ENCODE assay signal across 23 mouse cellular contexts in genomic region chr9:50770011-50770410, GRCm38 (mm10). TPM values are rescaled to one million over a fixed set of nuclear protein-coding genes. Genes with fewer than 3 reads are reported as not detected.
"Had no signal": no experiment of that assay in that cellular context is flagged by ENCODE, and none has a peak within 500 bp of the region (broad histone marks: within the 10 kb centered on the region; RNA-seq: fewer than 3 reads in every experiment).

No protein-coding gene starts in this region.

- H3K9ac ChIP-seq: kidney, embryonic 15.5 days; midbrain, embryonic 13.5 days had no signal

- H3K27me3 ChIP-seq: kidney, embryonic 15.5 days; lung, embryonic 15.5 days; megakaryocyte, embryonic 14.5 days; midbrain, embryonic 13.5 days had no signal

- ATAC-seq: midbrain, embryonic 13.5 days; midbrain, embryonic 16.5 days had no signal

- H3K27ac ChIP-seq: kidney, embryonic 15.5 days; left cerebral cortex, adult 2 months; liver, embryonic 14.5 days; lung, embryonic 15.5 days; midbrain, embryonic 10.5 days; midbrain, embryonic 13.5 days; stomach, postnatal 0 days had no signal

- H3K4me2 ChIP-seq: midbrain, embryonic 13.5 days had no signal

- H3K9me3 ChIP-seq: kidney, embryonic 15.5 days; lung, embryonic 15.5 days; megakaryocyte, embryonic 14.5 days; midbrain, embryonic 10.5 days; midbrain, embryonic 13.5 days had no signal

- H3K4me3 ChIP-seq: kidney, embryonic 15.5 days; left cerebral cortex, adult 2 months; lung, embryonic 15.5 days; megakaryocyte, embryonic 14.5 days; midbrain, embryonic 10.5 days; midbrain, embryonic 13.5 days had no signal

- DNase-seq: kidney, postnatal 10 days; kidney, postnatal 36 days; layer of hippocampus, postnatal 36 days; lung, adult 18-20 months; lung, postnatal 10 days; lung, postnatal 36 days; right cerebral cortex, adult 18-20 months; right cerebral cortex, postnatal 14 days; right cerebral cortex, postnatal 4 days; thymus, adult 2 months; thymus, postnatal 14 days; thymus, postnatal 4 days had no signal

RNA-seq across cellular contexts. Expression of gene Hspb2, which starts 17.9 kb away (rescaled TPM):
- total RNA-seq: monocyte, adult 5-6 weeks had no signal
- polyA plus RNA-seq: neural tube, embryonic 14.5 days had no signal

RNA-seq across cellular contexts. Expression of gene Cryab, which starts 18.9 kb away (rescaled TPM):
- total RNA-seq: monocyte, adult 5-6 weeks had no signal
